Mouse (Mus musculus): ENCODE results near the gene Sco2.

- no peak for TF ChIP-seq CTCF (IDR thresholded peaks at IDR 0.05; ENCODE audit: extremely low read depth, insufficient read depth, insufficient read length, insufficient replicate concordance)
- TF ChIP-seq POLR2A (IDR thresholded peaks at IDR 0.05; ENCODE audit: low read depth, low read length) = peak; percentile 24; the same call in 1 of the 2 replicates
Measured at GRCm38 (mm10) chr15:89355241-89356187, 18.1 kb downstream of the Sco2 start, which contains the start of the genes Lmf2 and Ncaph2.
